Mouse (Mus musculus): ENCODE results near the gene Enoph1.

The Enoph1 gene

DNA sequence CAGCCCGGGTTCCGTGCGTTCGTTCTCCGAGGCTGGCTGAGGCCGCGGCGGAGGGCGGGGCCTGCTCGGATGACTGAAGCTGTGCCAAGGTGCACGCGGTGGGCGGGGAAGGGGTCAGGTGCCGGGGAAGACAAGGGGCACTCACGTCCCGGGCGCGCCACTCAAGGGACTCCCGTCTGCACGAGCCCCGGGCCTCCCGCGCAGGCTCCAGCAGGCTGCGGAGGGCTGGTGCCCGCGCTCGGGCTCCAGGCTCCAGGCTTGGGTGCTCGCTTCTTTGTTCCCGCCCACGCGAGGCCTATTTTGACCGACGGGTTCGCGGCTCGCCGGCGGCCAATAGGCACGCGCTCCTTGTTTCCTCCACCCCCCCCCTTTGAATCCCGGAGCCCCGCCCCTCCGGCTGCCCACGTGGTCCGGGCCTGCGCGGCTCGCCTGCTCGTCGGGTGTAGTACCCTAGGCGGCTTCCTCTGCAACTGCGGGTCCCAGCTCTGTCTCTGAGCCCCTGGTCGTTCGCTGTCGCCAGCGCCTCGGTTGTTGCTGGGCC lies at the start of gene Enoph1, which contains the start of gene Hnrnpdl:
Gene Enoph1 (plus strand): TSS at position 384 of the 541 bp plus-strand sequence.
Gene Hnrnpdl (minus strand): TSS at position 63 of the 541 bp plus-strand sequence.
- peak; percentile 97 for DNase-seq (ENCODE audit: low spot score)

DNA sequence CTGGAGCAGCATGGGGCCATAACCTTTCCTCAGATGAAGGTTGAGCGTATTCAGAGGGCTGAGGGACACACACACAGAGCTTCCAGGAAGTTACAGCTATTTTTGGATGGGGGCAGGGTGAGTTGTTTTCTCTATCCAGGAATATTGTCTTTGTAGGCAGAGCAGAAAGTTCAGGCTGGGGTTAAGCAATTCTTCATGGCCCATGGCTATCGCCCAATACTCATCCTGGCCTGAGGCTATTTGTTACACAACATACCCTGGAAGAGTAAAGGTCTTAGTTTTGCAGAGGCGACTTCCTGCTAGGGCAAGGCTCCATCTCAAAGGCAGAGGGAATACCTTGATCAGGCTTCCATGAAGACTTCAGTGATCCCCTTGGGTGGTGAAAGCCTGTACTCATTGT lies 45.6 kb upstream of the Enoph1 start:
- no peak for DNase-seq (ENCODE audit: low spot score)

DNA sequence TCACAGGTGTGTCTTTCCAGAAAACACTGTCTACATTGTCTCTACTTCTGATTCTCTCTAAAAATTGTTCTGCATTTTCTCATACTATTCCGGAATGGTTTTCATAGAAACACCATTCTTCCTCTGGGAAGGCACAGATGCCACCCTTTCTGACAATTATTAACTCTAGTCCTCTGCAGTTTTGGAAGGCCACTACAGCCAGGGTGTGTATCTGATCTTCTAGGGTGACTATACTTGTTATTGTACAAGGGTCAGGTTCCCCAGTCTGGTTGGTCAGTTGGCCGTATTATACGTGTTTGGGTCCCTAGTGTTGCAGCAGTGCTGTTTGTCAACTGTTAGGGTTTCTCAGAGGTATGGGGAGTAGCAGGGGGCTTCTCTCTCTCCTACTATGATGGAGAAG lies 45.1 kb upstream of the Enoph1 start:
- DNase-seq (ENCODE audit: low spot score): no peak

DNA sequence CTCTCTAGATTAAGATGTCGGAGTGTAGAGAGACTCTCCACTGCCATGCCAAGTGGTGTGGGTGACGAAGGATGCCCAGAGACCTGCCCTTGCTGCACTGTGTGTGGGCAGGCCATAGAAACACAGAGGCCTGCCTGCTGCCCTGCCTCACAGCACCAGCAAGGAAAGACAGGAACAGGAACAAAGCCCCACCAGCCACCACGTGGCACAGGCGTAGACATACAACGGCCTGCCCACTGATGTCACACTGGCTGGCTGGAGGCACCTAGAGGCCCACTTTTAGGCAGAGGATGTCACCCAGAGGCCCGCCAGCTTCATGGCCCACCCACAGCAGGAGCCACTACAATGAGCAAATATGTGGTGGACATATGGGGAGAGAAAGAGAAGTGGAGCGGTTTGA lies 39.7 kb upstream of the Enoph1 start:
- no peak for DNase-seq (ENCODE audit: low spot score)

DNA sequence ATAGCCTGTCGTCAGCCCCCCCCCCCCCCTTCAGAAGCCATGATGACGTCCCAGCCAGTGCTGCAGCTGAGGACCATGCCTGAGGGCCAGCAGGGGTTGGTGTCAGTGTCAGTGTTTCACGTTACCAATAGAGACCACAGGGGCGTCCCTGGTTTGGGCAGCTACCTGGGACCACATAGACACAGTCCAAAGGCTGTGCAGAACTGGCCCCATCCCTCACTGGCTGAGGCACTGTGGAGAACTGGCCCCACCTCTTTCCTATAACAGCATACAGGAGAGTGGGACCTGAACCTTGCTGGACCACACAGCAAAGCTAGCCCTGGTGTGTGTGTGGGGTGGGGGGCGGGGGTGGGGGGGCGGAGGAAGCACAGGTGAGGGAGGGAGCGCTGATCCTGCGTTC lies 39.3 kb upstream of the Enoph1 start:
- no peak for DNase-seq (ENCODE audit: low spot score)

DNA sequence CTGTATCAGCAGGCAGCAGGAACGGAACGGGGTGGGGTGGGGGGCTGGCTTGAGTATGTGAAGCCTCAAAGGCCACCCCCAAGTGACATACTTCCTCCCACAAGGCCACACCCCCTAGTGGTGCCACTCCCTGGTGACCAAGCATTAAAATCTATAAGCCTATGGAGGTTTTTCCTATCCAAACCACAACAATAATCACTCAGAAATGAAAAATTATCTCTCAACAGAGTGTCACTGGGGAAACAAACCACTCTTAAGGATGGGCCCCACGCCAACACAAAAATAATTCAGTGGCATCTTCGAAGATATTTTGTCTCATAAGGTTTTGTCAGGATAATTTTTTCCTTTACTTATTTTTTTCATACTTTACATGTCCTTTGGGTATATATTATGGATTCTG lies 35.9 kb upstream of the Enoph1 start:
- no peak for DNase-seq (ENCODE audit: low spot score)

DNA sequence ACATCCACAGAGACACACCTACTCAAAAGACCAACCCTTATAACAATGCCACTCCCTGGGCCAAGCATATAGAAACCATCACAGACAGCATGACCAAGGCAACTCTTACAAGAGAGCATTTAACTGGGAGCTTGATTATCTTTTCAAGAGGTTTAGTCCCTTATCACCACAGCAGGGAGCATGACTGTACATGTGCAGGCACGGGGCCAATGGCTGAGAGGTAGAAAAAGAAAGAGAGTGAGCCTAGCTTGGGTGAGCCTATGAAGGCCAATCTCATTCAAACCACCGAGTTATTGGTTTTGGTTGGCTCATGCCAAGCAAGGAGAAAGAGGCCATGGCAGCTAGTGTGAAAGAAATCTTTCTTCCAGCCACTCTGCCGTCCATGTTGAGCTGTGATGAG lies 34.4 kb upstream of the Enoph1 start:
- no peak for DNase-seq (ENCODE audit: low spot score)

DNA sequence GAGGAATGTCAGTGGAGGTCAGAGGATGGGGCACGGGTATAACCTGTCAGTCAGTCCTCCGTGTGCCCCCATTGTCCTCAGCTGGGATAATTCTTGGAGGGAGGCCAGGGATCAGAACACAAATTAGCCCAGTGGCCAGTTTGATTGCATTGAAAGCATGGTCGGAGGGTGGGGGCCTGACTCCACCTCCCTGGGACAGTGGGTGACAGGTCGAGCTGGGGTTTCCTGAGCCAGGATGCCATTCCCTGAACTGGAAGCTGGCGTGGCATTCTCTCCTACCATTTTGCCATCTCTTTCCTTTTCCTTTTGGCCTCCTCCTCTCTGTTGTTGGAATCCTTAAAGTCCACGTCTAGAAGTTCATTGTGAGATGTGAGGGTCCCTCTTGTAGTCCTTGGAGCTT lies 33.9 kb upstream of the Enoph1 start:
- no peak for DNase-seq (ENCODE audit: low spot score)

DNA sequence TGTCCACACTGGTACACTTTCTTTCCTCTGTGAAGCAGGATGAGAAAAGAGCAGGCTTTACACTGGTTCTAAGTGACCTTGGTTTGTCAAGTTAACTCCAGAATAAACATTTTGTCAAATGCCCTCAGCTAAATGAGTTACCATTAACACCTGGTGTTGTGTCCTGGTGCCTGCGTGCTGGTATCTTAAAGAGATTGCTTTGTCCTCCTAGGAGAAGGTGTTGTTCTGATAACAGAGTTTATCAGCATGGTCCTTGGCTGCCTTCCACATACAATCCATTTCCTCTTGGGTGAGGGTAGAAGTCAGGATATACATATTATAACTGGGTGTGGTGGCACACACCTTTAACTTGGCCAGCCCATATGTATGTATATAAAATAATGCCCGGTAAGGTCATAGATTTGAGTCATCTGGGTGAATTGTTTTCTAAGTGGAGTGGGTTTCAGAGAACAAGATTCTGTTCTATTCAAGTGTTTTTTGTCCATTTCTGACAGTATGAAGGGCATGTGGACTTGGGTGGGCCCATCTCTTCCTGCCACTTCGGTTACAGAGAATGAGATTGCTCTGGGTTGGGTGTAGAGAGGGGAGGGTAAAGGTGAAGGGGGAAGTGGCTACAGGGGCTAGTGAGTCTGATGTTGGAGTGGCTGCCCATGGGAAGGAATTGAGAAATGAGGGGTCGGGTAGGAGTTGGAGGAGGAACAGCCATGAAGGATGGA lies 33.3 kb upstream of the Enoph1 start:
- no peak for DNase-seq (ENCODE audit: low spot score)

DNA sequence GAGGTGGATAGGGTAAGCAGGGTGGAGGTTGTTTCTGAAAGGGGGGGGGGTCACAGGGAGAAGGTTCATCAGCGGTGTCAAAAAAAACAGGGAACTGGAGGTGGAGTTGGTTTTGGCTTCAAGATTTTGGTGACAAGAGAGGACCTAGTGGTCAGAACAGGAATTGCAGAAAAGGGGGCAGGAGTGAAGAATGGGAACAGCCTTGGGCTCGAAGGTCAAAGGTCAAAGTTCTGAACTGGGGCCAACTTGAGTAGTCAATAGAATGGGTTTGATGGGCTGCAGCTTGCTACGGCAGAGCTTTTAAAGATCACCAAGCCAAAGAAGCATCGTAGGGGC lies 32.8 kb upstream of the Enoph1 start:
- no peak for DNase-seq (ENCODE audit: low spot score)

DNA sequence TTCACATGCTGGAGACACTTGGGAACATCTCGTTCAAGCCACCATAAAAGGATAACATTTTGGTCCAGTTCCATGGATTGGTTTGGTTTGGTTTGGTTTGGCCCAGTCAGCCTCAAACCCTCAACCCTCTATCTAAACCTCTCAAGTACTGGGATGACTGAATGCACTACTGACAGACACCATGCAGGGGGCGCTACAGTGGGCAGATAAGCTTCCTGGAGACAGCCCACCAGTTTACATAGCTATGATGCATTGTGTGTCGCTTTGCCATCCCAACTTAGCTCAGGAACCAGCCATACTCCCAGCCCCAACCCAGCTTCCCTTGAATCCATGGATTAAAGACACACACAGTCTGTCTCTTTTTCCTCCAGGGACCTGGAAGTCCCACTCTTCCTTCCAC lies 31.3 kb upstream of the Enoph1 start:
- DNase-seq (ENCODE audit: low spot score): no peak

DNA sequence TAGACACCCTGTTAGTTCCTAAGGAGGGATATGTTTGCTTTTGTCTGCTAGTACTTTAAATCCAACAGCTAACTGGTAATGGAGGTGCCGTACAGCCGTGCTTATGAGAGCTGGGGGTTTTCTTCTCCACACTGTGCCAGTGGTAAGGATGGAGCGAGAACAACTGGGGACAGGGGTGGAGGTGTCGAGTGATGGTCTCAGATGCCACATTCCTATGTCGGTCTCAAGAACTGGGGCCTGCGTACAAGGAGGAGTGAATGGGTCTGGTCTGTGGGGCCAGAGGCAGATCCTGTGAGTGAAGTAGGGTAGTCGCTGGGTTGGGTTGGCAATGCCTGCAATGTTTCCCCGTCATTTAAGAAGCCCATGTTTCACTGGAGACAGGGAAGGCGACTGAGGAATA lies 27.2 kb upstream of the Enoph1 start:
- DNase-seq (ENCODE audit: low spot score): no peak

DNA sequence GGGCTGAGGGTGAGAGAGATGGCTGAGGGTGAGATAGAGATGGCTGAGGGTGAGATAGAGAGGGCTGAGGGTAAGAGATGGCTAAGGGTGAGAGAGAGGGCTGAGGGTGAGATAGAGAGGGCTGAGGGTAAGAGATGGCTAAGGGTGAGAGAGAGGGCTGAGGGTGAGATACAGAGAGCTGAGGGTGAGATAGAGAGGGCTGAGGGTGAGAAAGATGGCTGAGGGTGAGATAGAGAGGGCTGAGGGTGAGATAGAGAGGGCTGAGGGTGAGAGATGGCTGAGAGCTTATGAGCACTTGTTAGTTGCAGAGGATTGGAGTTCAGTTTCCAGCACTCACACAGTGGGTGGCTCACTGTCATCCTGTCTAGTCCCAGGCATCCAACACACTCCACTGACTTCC lies 19.7 kb upstream of the Enoph1 start:
- DNase-seq (ENCODE audit: low spot score): no peak

DNA sequence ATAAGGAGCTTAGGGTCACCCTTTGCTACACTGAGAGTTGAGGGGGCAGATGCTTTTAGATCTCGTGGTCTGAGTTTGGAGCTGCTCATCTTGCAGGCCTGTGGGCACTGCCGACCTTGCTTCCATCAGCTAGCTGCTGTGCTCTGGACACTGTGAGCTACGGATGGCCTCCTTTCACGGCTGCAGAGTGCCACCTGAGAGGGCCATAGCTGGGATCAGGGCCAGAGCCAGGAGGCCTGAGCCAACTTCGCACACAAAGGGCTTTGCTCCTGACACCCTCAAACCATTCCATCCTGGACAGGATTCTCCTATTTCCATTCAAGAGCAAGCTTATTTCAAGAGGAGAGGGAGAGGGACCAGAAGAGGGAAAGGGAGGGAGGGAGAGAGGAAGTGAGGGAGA lies 15.4 kb upstream of the Enoph1 start:
- DNase-seq (ENCODE audit: low spot score): no peak

DNA sequence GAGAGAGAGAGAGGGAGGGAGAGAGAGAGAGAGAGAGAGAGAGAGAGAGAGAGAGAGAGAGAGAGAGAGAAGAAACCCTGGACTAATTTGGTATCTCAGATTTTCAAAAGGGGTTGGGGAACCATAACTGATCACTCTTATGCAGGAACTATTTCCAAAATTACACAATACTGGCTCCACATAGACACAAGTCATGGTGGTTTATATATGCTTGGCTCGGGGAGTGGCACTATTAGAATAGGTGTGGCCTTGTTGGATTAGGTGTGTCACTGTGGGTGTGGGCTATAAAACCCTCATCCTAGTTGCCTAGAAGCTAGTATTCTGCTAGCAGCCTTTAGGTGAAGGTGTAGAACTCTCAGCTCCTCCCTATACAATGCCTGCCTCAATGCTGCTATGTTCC lies 14.9 kb upstream of the Enoph1 start:
- DNase-seq (ENCODE audit: low spot score): no peak

DNA sequence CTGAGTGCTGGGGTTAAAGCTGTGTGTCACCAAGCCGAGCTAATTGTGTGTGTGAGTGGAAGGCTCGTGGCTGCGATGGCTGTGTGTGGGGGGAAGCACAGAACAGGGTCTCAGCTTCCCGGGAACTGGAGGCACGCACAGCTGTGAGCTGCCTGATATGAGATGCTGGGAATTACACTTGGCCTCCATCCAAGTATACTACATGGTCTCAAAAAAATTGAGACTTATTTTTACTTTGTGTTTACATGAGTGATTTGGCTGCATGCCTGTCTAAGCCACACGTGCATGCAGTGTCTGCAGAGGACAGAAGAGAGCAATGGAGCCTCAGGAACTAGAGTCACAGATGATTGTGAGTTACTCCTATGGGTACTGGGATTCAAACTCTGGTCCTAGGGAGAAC lies 9.7 kb upstream of the Enoph1 start:
- DNase-seq (ENCODE audit: low spot score): no peak

DNA sequence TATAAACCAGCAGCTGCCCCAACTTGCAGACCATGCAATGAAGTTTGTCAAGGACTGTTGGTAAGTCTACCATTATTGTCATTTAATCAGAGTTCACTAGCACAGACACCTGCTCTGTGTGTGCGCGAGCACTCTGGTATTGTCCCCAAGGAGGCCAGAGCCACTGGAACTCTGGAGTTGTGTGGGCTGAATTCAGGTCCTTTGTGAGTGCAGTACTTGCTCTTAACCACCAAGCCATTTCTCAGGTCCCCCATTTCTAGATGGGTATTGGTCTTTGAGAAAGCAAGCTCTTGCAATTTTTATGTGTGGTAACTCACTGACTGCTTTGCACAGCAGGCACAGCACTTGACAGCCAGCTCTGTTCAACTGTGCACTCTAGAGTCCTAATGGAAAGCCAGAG lies 7.7 kb upstream of the Enoph1 start:
- DNase-seq (ENCODE audit: low spot score): no peak

DNA sequence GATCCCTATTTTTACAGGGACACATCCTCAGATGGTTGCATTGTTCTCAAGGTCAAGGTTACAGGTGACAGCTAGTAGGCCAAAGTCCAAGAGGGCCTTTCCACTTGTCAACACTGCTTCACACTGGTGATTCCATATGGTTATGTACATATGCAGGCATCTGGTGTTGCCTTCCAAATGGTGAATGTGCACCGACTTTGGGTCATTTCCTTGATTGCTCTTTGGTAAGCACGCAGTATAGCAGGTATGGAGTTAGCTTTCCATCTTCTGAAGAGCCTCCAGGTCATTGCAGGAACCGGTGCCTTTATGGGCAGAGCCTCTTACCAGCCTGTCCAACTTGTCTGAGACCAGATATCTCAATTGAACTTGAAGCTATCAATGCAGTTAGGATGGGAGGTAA lies 7.1 kb upstream of the Enoph1 start:
- no peak for DNase-seq (ENCODE audit: low spot score)

DNA sequence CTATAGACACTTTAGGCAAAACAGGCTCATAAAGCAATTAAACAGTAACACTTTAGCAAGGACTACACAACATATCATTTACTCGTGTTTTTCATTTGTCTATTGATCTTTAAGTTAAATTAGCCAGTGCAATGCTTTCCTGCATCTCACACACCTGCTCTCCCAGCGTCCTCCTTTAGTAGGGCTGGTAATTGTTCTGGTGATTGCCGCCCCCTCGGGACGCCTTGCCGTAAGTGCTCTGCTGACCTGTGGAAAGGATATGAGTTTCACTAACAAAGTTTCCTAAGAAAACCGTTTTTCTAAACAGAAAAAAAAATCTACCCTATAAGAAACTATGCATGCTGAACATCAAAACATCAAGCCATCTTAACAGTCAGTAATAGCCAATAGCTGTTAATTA lies 3.8 kb upstream of the Enoph1 start:
- DNase-seq (ENCODE audit: low spot score): no peak

DNA sequence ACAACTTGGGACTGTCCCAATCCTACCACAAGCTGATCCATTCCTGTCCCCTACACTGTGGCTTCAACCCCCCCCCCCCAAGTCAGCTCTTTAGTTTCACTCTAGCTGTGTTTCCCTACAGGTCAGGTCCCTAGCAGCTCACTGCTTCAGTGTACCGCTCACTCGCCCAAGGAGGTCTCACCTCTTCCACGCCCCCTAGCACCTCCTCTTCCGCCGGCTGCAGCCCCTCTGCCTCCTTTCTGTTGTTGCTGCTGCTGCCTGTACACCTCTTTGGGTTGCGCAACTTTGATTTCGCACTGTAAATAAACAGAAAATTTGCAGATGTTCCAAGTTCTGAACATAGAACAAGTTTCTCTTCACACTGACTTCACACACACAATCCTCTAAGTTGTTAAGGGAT lies 3.1 kb upstream of the Enoph1 start:
- DNase-seq (ENCODE audit: low spot score): no peak

DNA sequence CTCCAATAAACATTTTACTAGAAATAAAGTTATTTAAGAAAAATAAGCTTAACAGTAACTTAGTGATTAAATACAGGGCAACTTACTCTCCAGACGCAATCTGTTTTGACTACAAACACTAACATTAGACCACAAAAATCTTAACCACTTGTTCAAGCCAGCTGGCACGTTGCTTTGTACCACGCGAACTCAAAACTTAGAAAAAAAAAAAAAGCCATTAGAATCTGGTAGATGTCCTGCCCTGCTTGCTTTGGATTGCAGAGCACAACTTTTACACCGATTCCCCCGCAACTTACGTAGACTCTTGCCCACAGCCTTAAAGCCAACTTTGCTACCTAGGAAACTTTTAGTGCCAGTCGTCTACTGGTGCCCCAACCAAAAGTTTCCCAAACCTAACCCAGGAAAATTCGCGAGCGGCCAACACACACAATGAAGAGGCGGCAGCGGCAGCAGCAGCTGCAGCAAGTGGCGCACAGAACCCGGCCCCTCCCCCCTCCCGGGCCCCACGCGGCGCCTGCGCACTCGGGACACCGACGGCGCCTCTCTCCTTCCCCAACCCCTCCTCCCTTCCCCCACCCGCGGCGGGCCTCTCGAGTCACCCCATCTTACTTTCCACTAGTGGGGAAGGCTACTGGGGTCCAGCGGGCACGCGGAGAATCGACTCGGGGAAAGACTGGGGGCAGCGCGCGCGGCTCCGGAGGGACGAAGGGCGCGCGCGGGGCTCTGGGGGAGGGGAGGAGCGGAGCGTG lies 1.6 kb upstream of the Enoph1 start:
- DNase-seq (ENCODE audit: low spot score): peak; percentile 89

DNA sequence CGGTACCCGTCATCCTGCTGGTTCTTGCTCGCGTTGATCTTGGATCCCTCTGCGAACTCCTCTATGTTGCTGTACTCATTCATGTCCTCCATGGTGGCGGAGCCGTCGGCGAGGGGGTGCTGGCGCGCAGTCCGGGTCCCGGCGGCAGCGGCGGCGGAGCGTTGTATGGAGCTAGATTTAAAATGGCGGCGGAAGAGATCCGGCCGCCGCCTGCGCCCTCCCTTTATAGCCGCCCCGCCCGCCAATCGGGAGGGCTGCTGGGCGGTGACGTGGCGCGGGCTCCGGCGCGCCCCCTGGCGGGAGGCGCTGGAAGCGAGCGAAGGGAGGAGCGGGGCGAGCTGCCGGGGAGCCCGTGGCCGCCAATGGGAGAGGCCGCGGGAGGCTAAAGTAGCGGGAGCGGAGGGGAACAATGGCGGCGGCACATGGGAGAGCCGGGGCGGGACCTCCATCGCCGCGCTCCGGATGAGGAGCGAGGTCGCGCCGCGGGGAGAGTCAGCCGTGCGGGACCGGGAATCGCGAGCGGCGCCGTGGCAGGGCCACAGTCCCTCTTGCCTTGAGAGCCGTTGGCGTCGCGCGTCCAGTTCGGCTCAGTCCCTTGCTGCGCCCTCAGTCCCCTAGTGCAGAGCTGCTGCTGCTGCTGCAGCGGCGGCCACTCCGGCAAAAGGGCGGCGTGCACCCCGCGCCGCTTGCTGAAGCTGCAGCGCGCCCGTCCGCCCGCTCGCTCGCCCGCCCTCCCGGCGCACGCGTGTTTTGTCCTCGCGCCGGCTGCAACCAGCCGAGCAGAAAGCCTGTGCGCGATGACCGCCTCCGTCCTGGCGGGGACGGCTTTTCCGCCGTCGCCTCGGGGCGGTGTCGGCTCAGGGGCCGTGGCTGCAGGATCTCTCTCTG lies 827 bp upstream of the Enoph1 start:
- peak; percentile 97 for DNase-seq (ENCODE audit: low spot score)

Measured in layer of hippocampus, adult 11-12 months (tissue).